Comparison of ENCODE assay signal across 8 mouse cellular contexts in the genomic region with DNA sequence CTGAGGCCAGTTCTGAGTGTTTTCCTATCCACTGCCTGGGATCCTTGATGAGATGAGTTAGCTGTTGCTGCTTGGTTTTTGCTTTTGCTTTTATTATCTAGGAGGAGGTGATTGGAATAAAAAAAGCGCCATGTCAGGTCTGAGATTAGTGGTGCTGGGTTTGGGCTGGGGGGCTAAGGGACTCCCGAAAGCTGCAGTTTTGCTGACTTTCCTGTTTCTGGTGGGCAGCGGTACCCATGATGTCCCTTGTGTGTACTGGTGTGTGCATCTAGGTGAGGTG.
A peak's percentile ranks its signal among the peaks of the same experiment; 100 is the strongest.
DNase-seq lines count a peak whose midpoint lies in the region; ATAC-seq and TF ChIP-seq lines count a peak whose summit lies in the region.

No protein-coding gene starts in this region.

- no peak for TF ChIP-seq CTCF in kidney, postnatal 0 days (IDR thresholded peaks at IDR 0.05; ENCODE audit: low read depth)
- TF ChIP-seq CTCF in midbrain, postnatal 0 days (IDR thresholded peaks at IDR 0.05) = no peak
- TF ChIP-seq CTCF in thymus, adult 2 months (IDR thresholded peaks at IDR 0.05; ENCODE audit: borderline replicate concordance, control insufficient read depth, extremely low read depth, insufficient read depth, low read length, poor library complexity) = no peak

- TF ChIP-seq POLR2A in thymus, adult 2 months (IDR thresholded peaks at IDR 0.05; ENCODE audit: control insufficient read depth, extremely low read depth, insufficient read depth, low read length, poor library complexity) = no peak

- 88% methylated on average over 3 of the region's 3 CpGs for WGBS in kidney, postnatal 0 days
- WGBS in forebrain, embryonic 10.5 days = 91% methylated on average over 3 of the region's 3 CpGs
- WGBS in hindbrain, embryonic 16.5 days = 78% methylated on average over 3 of the region's 3 CpGs
- WGBS in midbrain, postnatal 0 days = 88% methylated on average over 3 of the region's 3 CpGs
- WGBS in thymus, adult 2 months = 95% methylated on average over 3 of the region's 3 CpGs

- H3K36me3 ChIP-seq in kidney, postnatal 0 days (ENCODE audit: insufficient read depth, low read length) = no peaks in the 10 kb centered on the region
- H3K36me3 ChIP-seq in forebrain, embryonic 10.5 days (replicated peaks) = peaks cover 10% of the 10 kb centered on the region
- no peaks in the 10 kb centered on the region for H3K36me3 ChIP-seq in hindbrain, embryonic 16.5 days (ENCODE audit: control insufficient read depth, insufficient read depth, low read length)
- no peaks in the 10 kb centered on the region for H3K36me3 ChIP-seq in midbrain, postnatal 0 days (ENCODE audit: insufficient read depth, low read length)
- no peaks in the 10 kb centered on the region for H3K36me3 ChIP-seq in thymus, adult 2 months (ENCODE audit: control insufficient read depth, insufficient read depth, low read length)

- peak overlapping the region; percentile 46; the same call in 1 of the 2 replicates for H3K9ac ChIP-seq in kidney, postnatal 0 days (ENCODE audit: low read depth, low read length)
- H3K9ac ChIP-seq in hindbrain, embryonic 16.5 days (ENCODE audit: low read depth, low read length) = peak overlapping the region; percentile 54
- no peak overlapping the region for H3K9ac ChIP-seq in midbrain, postnatal 0 days (replicated peaks; ENCODE audit: low read length, poor library complexity, severe bottlenecking)

- no peak for ATAC-seq in kidney, postnatal 0 days (replicated peaks; ENCODE audit: low FRiP score, low read depth)
- no peak for ATAC-seq in hindbrain, embryonic 16.5 days
- no peak for ATAC-seq in midbrain, postnatal 0 days (ENCODE audit: low FRiP score)

- no peaks in the 10 kb centered on the region for H3K9me3 ChIP-seq in kidney, postnatal 0 days (replicated peaks; ENCODE audit: low read length)
- H3K9me3 ChIP-seq in forebrain, embryonic 10.5 days = no peaks in the 10 kb centered on the region
- H3K9me3 ChIP-seq in hindbrain, embryonic 16.5 days (ENCODE audit: control insufficient read depth, low read length) = no peaks in the 10 kb centered on the region
- no peaks in the 10 kb centered on the region for H3K9me3 ChIP-seq in midbrain, postnatal 0 days (ENCODE audit: low read length)

- no peak overlapping the region for H3K4me2 ChIP-seq in kidney, postnatal 0 days (ENCODE audit: low read length)
- H3K4me2 ChIP-seq in hindbrain, embryonic 16.5 days (ENCODE audit: low read length) = peak overlapping the region; percentile 31
- H3K4me2 ChIP-seq in midbrain, postnatal 0 days (ENCODE audit: low read depth, low read length, poor library complexity, severe bottlenecking) = 0 out of 2 replicates have a peak overlapping the region, but pooled peaks have one; percentile 28

- H3K27me3 ChIP-seq in kidney, postnatal 0 days (ENCODE audit: insufficient read depth, low read length) = no peaks in the 10 kb centered on the region
- peaks cover 7% of the 10 kb centered on the region; the same call in 1 of the 2 replicates for H3K27me3 ChIP-seq in forebrain, embryonic 10.5 days (ENCODE audit: poor library complexity, severe bottlenecking)
- H3K27me3 ChIP-seq in hindbrain, embryonic 16.5 days (replicated peaks; ENCODE audit: control insufficient read depth, insufficient read depth, low read length) = no peaks in the 10 kb centered on the region
- no peaks in the 10 kb centered on the region for H3K27me3 ChIP-seq in midbrain, postnatal 0 days (ENCODE audit: insufficient read depth, low read length)
- no peaks in the 10 kb centered on the region for H3K27me3 ChIP-seq in thymus, adult 2 months (ENCODE audit: control insufficient read depth, insufficient read depth, low read length)

- H3K4me1 ChIP-seq in kidney, postnatal 0 days (replicated peaks; ENCODE audit: insufficient read depth, low read length) = peaks cover 19% of the 10 kb centered on the region
- H3K4me1 ChIP-seq in forebrain, embryonic 10.5 days = peaks cover 54% of the 10 kb centered on the region
- peaks cover 15% of the 10 kb centered on the region for H3K4me1 ChIP-seq in hindbrain, embryonic 16.5 days (ENCODE audit: control insufficient read depth, insufficient read depth, low read depth, low read length)
- no peaks in the 10 kb centered on the region; the same call in 1 of the 2 replicates for H3K4me1 ChIP-seq in midbrain, postnatal 0 days (ENCODE audit: insufficient read depth, low read length)
- H3K4me1 ChIP-seq in thymus, adult 2 months (replicated peaks; ENCODE audit: control insufficient read depth, insufficient read depth, low read length) = peaks cover 8% of the 10 kb centered on the region

- peak overlapping the region; percentile 68 for H3K27ac ChIP-seq in kidney, postnatal 0 days
- H3K27ac ChIP-seq in forebrain, embryonic 10.5 days = peak overlapping the region; percentile 86
- peak overlapping the region; percentile 48 for H3K27ac ChIP-seq in hindbrain, embryonic 16.5 days (ENCODE audit: low read depth, low read length)
- H3K27ac ChIP-seq in midbrain, postnatal 0 days (ENCODE audit: low read depth, low read length) = peak overlapping the region; percentile 43; the same call in 1 of the 2 replicates
- no peak overlapping the region for H3K27ac ChIP-seq in thymus, adult 2 months (ENCODE audit: control insufficient read depth, insufficient read depth, low read length)

- H3K4me3 ChIP-seq in kidney, postnatal 0 days (replicated peaks; ENCODE audit: low read depth, low read length) = peak overlapping the region; percentile 30
- H3K4me3 ChIP-seq in forebrain, embryonic 10.5 days = peak overlapping the region; percentile 27; the same call in 1 of the 2 replicates
- peak overlapping the region; percentile 26 for H3K4me3 ChIP-seq in hindbrain, embryonic 16.5 days (ENCODE audit: low read length)
- no peak overlapping the region for H3K4me3 ChIP-seq in midbrain, postnatal 0 days (ENCODE audit: low read depth, low read length)
- no peak overlapping the region for H3K4me3 ChIP-seq in thymus, adult 2 months (ENCODE audit: control insufficient read depth, insufficient read depth, low read length)

- DNase-seq in kidney, postnatal 0 days (ENCODE audit: low spot score) = no peak
- DNase-seq in kidney, adult 18-20 months = no peak
- DNase-seq in forebrain, embryonic 10.5 days (ENCODE audit: extremely low spot score, low spot score) = no peak
- no peak for DNase-seq in midbrain, postnatal 0 days (ENCODE audit: low spot score)
- no peak for DNase-seq in thymus, adult 2 months
- no peak for DNase-seq in B cell, adult 2 months
- DNase-seq in cerebellum, postnatal 10 days = no peak

Comparison
In these comparisons a context has a peak if more than half of its experiments do, and no peak if none do; other contexts are left out.
1. H3K4me3 ChIP-seq: peak in kidney, postnatal 0 days (single experiment), forebrain, embryonic 10.5 days (single experiment) and hindbrain, embryonic 16.5 days (single experiment); none in midbrain, postnatal 0 days (single experiment) and thymus, adult 2 months (single experiment).